In genomic region chr2:21676084-21676838, GRCm38 (mm10) we compare ENCODE assay signal across 31 mouse cellular contexts.
DNase-seq lines count a peak whose midpoint lies in the region; ATAC-seq and TF ChIP-seq lines count a peak whose summit lies in the region.
"Had no signal": no experiment of that assay in that cellular context is flagged by ENCODE, and none has a peak within 500 bp of the region (broad histone marks: within the 10 kb centered on the region; RNA-seq: fewer than 3 reads in every experiment).

No protein-coding gene starts in this region.

- no peaks in the 10 kb centered on the region for H3K4me1 ChIP-seq in kidney, adult 2 months (ENCODE audit: control insufficient read depth, insufficient read depth, low read length)
- H3K4me1 ChIP-seq: embryonic facial prominence, embryonic 10.5 days; embryonic facial prominence, embryonic 15.5 days; forebrain, embryonic 12.5 days; heart, embryonic 10.5 days; heart, embryonic 15.5 days; hindbrain, embryonic 12.5 days; liver, embryonic 12.5 days; neural tube, embryonic 15.5 days had no signal

- H3K4me3 ChIP-seq in layer of hippocampus, adult 2 months = no peak overlapping the region
- no peak overlapping the region for H3K4me3 ChIP-seq in kidney, adult 2 months (ENCODE audit: insufficient read depth, low read depth, low read length)
- H3K4me3 ChIP-seq: embryonic facial prominence, embryonic 10.5 days; embryonic facial prominence, embryonic 15.5 days; forebrain, embryonic 12.5 days; heart, embryonic 10.5 days; heart, embryonic 15.5 days; hindbrain, embryonic 12.5 days; liver, embryonic 12.5 days; neural tube, embryonic 15.5 days had no signal

- TF ChIP-seq POLR2A in kidney, adult 2 months (IDR thresholded peaks at IDR 0.05; ENCODE audit: low read depth, low read length) = no peak

- ATAC-seq in cerebellum, adult (ENCODE audit: insufficient number of reproducible peaks, low FRiP score, low TSS enrichment) = peak; percentile 56
- ATAC-seq: forebrain, postnatal 0 days; hindbrain, postnatal 0 days; intestine, embryonic 16.5 days; liver, embryonic 12.5 days; liver, postnatal 0 days had no signal

- 72% methylated on average over 4 of the region's 4 CpGs for WGBS in kidney, adult 2 months

- no peaks in the 10 kb centered on the region for H3K36me3 ChIP-seq in kidney, adult 2 months (ENCODE audit: control insufficient read depth, insufficient read depth, low read length)
- H3K36me3 ChIP-seq: embryonic facial prominence, embryonic 10.5 days; embryonic facial prominence, embryonic 15.5 days; forebrain, embryonic 12.5 days; heart, embryonic 10.5 days; heart, embryonic 15.5 days; hindbrain, embryonic 12.5 days; liver, embryonic 12.5 days; neural tube, embryonic 15.5 days had no signal

- H3K27me3 ChIP-seq in kidney, adult 2 months (replicated peaks; ENCODE audit: control insufficient read depth, insufficient read depth, low read length) = no peaks in the 10 kb centered on the region
- H3K27me3 ChIP-seq: CH12.LX; embryonic facial prominence, embryonic 15.5 days; forebrain, embryonic 12.5 days; heart, embryonic 15.5 days; hindbrain, embryonic 12.5 days; liver, embryonic 12.5 days; neural tube, embryonic 15.5 days had no signal

- TF ChIP-seq CTCF in layer of hippocampus, adult 2 months (conservative IDR thresholded peaks at IDR 0.05) = no peak
- no peak for TF ChIP-seq CTCF in kidney, adult 2 months (conservative IDR thresholded peaks at IDR 0.05; ENCODE audit: insufficient read depth, insufficient read length, low read depth, low read length)

- H3K27ac ChIP-seq in layer of hippocampus, adult 2 months = peak overlapping the region; percentile 57; the same call in 1 of the 2 replicates
- no peak overlapping the region for H3K27ac ChIP-seq in kidney, adult 2 months (ENCODE audit: insufficient read depth, low read depth, low read length)
- H3K27ac ChIP-seq: embryonic facial prominence, embryonic 10.5 days; embryonic facial prominence, embryonic 15.5 days; forebrain, embryonic 12.5 days; heart, embryonic 10.5 days; heart, embryonic 15.5 days; hindbrain, embryonic 12.5 days; hindbrain, postnatal 0 days; liver, embryonic 12.5 days; macrophage; neural tube, embryonic 15.5 days had no signal

- DNase-seq in cerebellum, adult 9-11 months = no peak
- no peak for DNase-seq in layer of hippocampus, adult 2 months (ENCODE audit: low spot score in 2 of 2)
- DNase-seq in layer of hippocampus, postnatal 10 days (ENCODE audit: low spot score in 2 of 2) = no peak
- DNase-seq in left cerebral cortex, postnatal 25 days (ENCODE audit: low spot score in 2 of 2) = peak; percentile 20 to 24
- DNase-seq in left cerebral cortex, postnatal 36 days (ENCODE audit: low spot score in 2 of 2) = no peak
- DNase-seq in telencephalon, adult 2 months (ENCODE audit: low read depth, low spot score) = peak; percentile 69
- DNase-seq in kidney, adult 2 months = no peak
- DNase-seq: adrenal gland, adult 8-10 months; cerebellum, adult 11 months; cerebellum, postnatal 14 days; forebrain, postnatal 0 days; gastrocnemius, postnatal 14 days; heart, postnatal 36 days; kidney, postnatal 14 days; liver, postnatal 0 days; midbrain, embryonic 14.5 days; right cerebral cortex, postnatal 25 days; thymus, postnatal 25 days had no signal

- intact Hi-C loops in left cerebral cortex, postnatal 25 days (cut with DNase I) = no loop called here
- intact Hi-C loops in left cerebral cortex, postnatal 36 days (cut with DNase I) = no loop called here

Comparison
In these comparisons a context has a peak if more than half of its experiments do, and no peak if none do; other contexts are left out.
1. DNase-seq: peak in left cerebral cortex, postnatal 25 days (2 of 2) and telencephalon, adult 2 months (single experiment); none in cerebellum, adult 9-11 months (single experiment), layer of hippocampus, adult 2 months (0 of 2), layer of hippocampus, postnatal 10 days (0 of 2), left cerebral cortex, postnatal 36 days (0 of 2) and kidney, adult 2 months (single experiment).